Mouse (Mus musculus) MEL (cell line): Measurements from ENCODE around the gene Nfe2l2. TPM values are rescaled to one million over a fixed set of nuclear protein-coding genes. Genes with fewer than 3 reads are reported as not detected.

Experiments
- DNase-seq: peaks from one replicate; pipeline ENCODE4 v3.0.0; 2011; ENCODE audit warnings: low read depth, low spot score
- H3K27ac ChIP-seq: 2 replicates; pipeline ENCODE4 v1.5.1; 2012; ENCODE audit warnings: low read depth, mild to moderate bottlenecking, control low read depth, low read length, moderate library complexity; ENCODE audit not compliant: control insufficient read depth
- H3K27me3 ChIP-seq, 2 experiments: fragments of 150-350 bp in 1 of 2; sonication (generic) in 1 of 2; 2 replicates each; pipeline ENCODE4 v1.6.1; 2012; ENCODE audit warnings: low read length in 2 of 2, mild to moderate bottlenecking in 2 of 2, improper control_type of control experiment in 1 of 2, moderate library complexity in 1 of 2; ENCODE audit not compliant: insufficient read depth in 2 of 2, control insufficient read depth in 1 of 2
- H3K36me3 ChIP-seq, 2 experiments: 2 replicates each; pipeline ENCODE4 v1.6.1; 2012 to 2014; ENCODE audit warnings: low read length in 2 of 2, improper control_type of control experiment in 1 of 2, inconsistent platforms in 1 of 2, mild to moderate bottlenecking in 1 of 2; ENCODE audit not compliant: insufficient read depth in 2 of 2, control insufficient read depth in 1 of 2
- H3K4me1 ChIP-seq, 2 experiments: fragments of 150-350 bp in 1 of 2; sonication (generic) in 1 of 2; 2 replicates each; pipeline ENCODE4 v1.6.1; 2012; ENCODE audit warnings: low read length in 2 of 2, improper control_type of control experiment in 1 of 2, mild to moderate bottlenecking in 1 of 2; ENCODE audit not compliant: insufficient read depth in 2 of 2, control insufficient read depth in 1 of 2
- H3K4me3 ChIP-seq, 2 experiments: fragments of 150-350 bp in 1 of 2; sonication (generic) in 1 of 2; 2 replicates each; pipeline ENCODE4 v1.5.1; 2012; ENCODE audit warnings: low read depth in 2 of 2, low read length in 2 of 2, mild to moderate bottlenecking in 2 of 2, moderate library complexity in 2 of 2, control low read depth in 1 of 2, improper control_type of control experiment in 1 of 2; ENCODE audit not compliant: control insufficient read depth in 1 of 2, insufficient read depth in 1 of 2
- H3K79me2 ChIP-seq: 2 replicates; pipeline ENCODE4 v1.6.1; 2012; ENCODE audit warnings: mild to moderate bottlenecking, low read length, moderate library complexity; ENCODE audit not compliant: control insufficient read depth, poor library complexity, insufficient read depth
- H3K9ac ChIP-seq: 2 replicates; pipeline ENCODE4 v1.6.1; 2012; ENCODE audit warnings: low read depth, mild to moderate bottlenecking, control low read depth, low read length, moderate library complexity; ENCODE audit not compliant: control insufficient read depth, poor library complexity, severe bottlenecking
- H3K9me3 ChIP-seq: fragments of 150-350 bp; sonication (generic); replicated peaks from 2 replicates; pipeline ENCODE4 v1.6.1; 2012; ENCODE audit warnings: mild to moderate bottlenecking, low read length, improper control_type of control experiment, moderate library complexity; ENCODE audit not compliant: insufficient read depth
- BHLHE40 ChIP-seq: IDR thresholded peaks from 2 replicates; pipeline ENCODE4 v1.6.1; 2012; ENCODE audit warnings: low read depth, mild to moderate bottlenecking, inconsistent platforms, low read length, improper control_type of control experiment, borderline replicate concordance
- CHD1 ChIP-seq: IDR thresholded peaks from 2 replicates; pipeline ENCODE4 v1.6.1; 2012; ENCODE audit warnings: low read depth, mild to moderate bottlenecking, inconsistent platforms, low read length, improper control_type of control experiment
- CHD2 ChIP-seq: IDR thresholded peaks from 2 replicates; pipeline ENCODE4 v1.6.1; 2011; ENCODE audit warnings: low read length, improper control_type of control experiment
- CTCF ChIP-seq, 3 experiments: IDR thresholded peaks in 2 of 3; conservative IDR thresholded peaks in 1 of 3; 2 replicates each; pipeline ENCODE4 v1.5.1; 2011 to 2012; ENCODE audit warnings: low read length in 3 of 3, low read depth in 2 of 3, mild to moderate bottlenecking in 2 of 3, improper control_type of control experiment in 1 of 3, inconsistent platforms in 1 of 3, mixed read lengths in 1 of 3, moderate library complexity in 1 of 3; ENCODE audit not compliant: control insufficient read depth in 1 of 3, insufficient read depth in 1 of 3, poor library complexity in 1 of 3, severe bottlenecking in 1 of 3
- E2F4 ChIP-seq: IDR thresholded peaks from 2 replicates; pipeline ENCODE4 v1.6.1; 2011; ENCODE audit warnings: low read depth, low read length, improper control_type of control experiment, borderline replicate concordance
- ELF1 ChIP-seq: IDR thresholded peaks from 2 replicates; pipeline ENCODE4 v1.6.1; 2014; ENCODE audit warnings: low read depth, mild to moderate bottlenecking, inconsistent platforms, low read length, improper control_type of control experiment, moderate library complexity
- EP300 ChIP-seq, 2 experiments: IDR thresholded peaks; 2 replicates each; pipeline ENCODE4 v1.6.1; 2011; ENCODE audit warnings: improper control_type of control experiment in 2 of 2, low read length in 2 of 2, low read depth in 1 of 2, mild to moderate bottlenecking in 1 of 2
- ETS1 ChIP-seq: IDR thresholded peaks from 2 replicates; pipeline ENCODE4 v1.6.1; 2012; ENCODE audit warnings: low read depth, mild to moderate bottlenecking, inconsistent platforms, low read length, improper control_type of control experiment, moderate library complexity
- GABPA ChIP-seq: IDR thresholded peaks from 2 replicates; pipeline ENCODE4 v1.6.1; 2012; ENCODE audit warnings: low read depth, mild to moderate bottlenecking, inconsistent platforms, low read length, improper control_type of control experiment, moderate library complexity
- GATA1 ChIP-seq: IDR thresholded peaks from 2 replicates; pipeline ENCODE4 v1.6.1; 2011; ENCODE audit warnings: low read depth, low read length, improper control_type of control experiment
- JUND ChIP-seq: IDR thresholded peaks from 2 replicates; pipeline ENCODE4 v1.6.1; 2011; ENCODE audit warnings: low read depth, mild to moderate bottlenecking, improper control_type of control experiment, low read length
- KAT2A ChIP-seq: conservative IDR thresholded peaks from 2 replicates; pipeline ENCODE4 v1.6.1; 2012; ENCODE audit warnings: low read depth, low read length, improper control_type of control experiment, inconsistent platforms
- MAFK ChIP-seq: IDR thresholded peaks from 2 replicates; pipeline ENCODE4 v1.6.1; 2011; ENCODE audit warnings: low read depth, mild to moderate bottlenecking, low read length, improper control_type of control experiment, borderline replicate concordance
- MAX ChIP-seq: IDR thresholded peaks from 2 replicates; pipeline ENCODE4 v1.6.1; 2011; ENCODE audit warnings: low read length, improper control_type of control experiment
- MEF2A ChIP-seq: IDR thresholded peaks from 2 replicates; pipeline ENCODE4 v1.6.1; 2014; ENCODE audit warnings: low read depth, mild to moderate bottlenecking, inconsistent platforms, low read length, improper control_type of control experiment; ENCODE audit not compliant: poor library complexity, insufficient replicate concordance, severe bottlenecking; ENCODE audit errors: extremely low read depth
- NELFE ChIP-seq: IDR thresholded peaks from 2 replicates; pipeline ENCODE4 v1.6.1; 2011; ENCODE audit warnings: low read depth, low read length, improper control_type of control experiment
- POLR2A ChIP-seq, 2 experiments: IDR thresholded peaks; 2 replicates each; pipeline ENCODE4 v1.6.1; 2011 to 2012; ENCODE audit warnings: low read length in 2 of 2, mild to moderate bottlenecking in 2 of 2, control low read depth in 1 of 2, improper control_type of control experiment in 1 of 2, low read depth in 1 of 2, moderate library complexity in 1 of 2; ENCODE audit not compliant: control insufficient read depth in 1 of 2, insufficient read depth in 1 of 2, poor library complexity in 1 of 2
- POLR2AphosphoS2 ChIP-seq: IDR thresholded peaks from 2 replicates; pipeline ENCODE4 v1.6.1; 2011; ENCODE audit warnings: low read length, improper control_type of control experiment
- POLR2AphosphoS5 ChIP-seq: IDR thresholded peaks from 2 replicates; pipeline ENCODE4 v1.6.1; 2012; ENCODE audit warnings: low read depth, borderline replicate concordance, mild to moderate bottlenecking, inconsistent platforms, low read length, moderate library complexity, mixed read lengths
- RAD21 ChIP-seq: IDR thresholded peaks from 2 replicates; pipeline ENCODE4 v1.6.1; 2011; ENCODE audit warnings: mild to moderate bottlenecking, low read depth, low read length, improper control_type of control experiment
- RCOR1 ChIP-seq: IDR thresholded peaks from 2 replicates; pipeline ENCODE4 v1.6.1; 2012; ENCODE audit warnings: low read depth, mild to moderate bottlenecking, inconsistent platforms, low read length, improper control_type of control experiment
- SIN3A ChIP-seq: IDR thresholded peaks from 2 replicates; pipeline ENCODE4 v1.6.1; 2012; ENCODE audit warnings: low read length, improper control_type of control experiment, inconsistent platforms
- TAL1 ChIP-seq: IDR thresholded peaks from 2 replicates; pipeline ENCODE4 v1.6.1; 2012; ENCODE audit warnings: mild to moderate bottlenecking, inconsistent platforms, low read length, moderate library complexity, mixed read lengths
- TBP ChIP-seq: IDR thresholded peaks from 2 replicates; pipeline ENCODE4 v1.8.0; 2011; ENCODE audit warnings: low read depth, low read length, improper control_type of control experiment
- TCF12 ChIP-seq: IDR thresholded peaks from 2 replicates; pipeline ENCODE4 v1.6.1; 2014; ENCODE audit warnings: low read depth, mild to moderate bottlenecking, inconsistent platforms, low read length, improper control_type of control experiment, moderate library complexity
- USF1 ChIP-seq: IDR thresholded peaks from 2 replicates; pipeline ENCODE4 v1.6.1; 2014; ENCODE audit warnings: low read depth, mild to moderate bottlenecking, inconsistent platforms, low read length, improper control_type of control experiment, moderate library complexity
- USF2 ChIP-seq, 2 experiments: IDR thresholded peaks; 2 replicates each; pipeline ENCODE4 v1.6.1; 2011 to 2012; ENCODE audit warnings: improper control_type of control experiment in 2 of 2, low read length in 2 of 2, borderline replicate concordance in 1 of 2, inconsistent platforms in 1 of 2, low read depth in 1 of 2, mild to moderate bottlenecking in 1 of 2; ENCODE audit not compliant: insufficient read depth in 1 of 2
- ZC3H11A ChIP-seq: IDR thresholded peaks from 2 replicates; pipeline ENCODE4 v1.6.1; 2012; ENCODE audit warnings: low read depth, mild to moderate bottlenecking, inconsistent platforms, low read length, improper control_type of control experiment
- ZKSCAN1 ChIP-seq: IDR thresholded peaks from 2 replicates; pipeline ENCODE4 v1.6.1; 2012; ENCODE audit warnings: low read depth, mild to moderate bottlenecking, inconsistent platforms, low read length, improper control_type of control experiment, moderate library complexity
- ZMIZ1 ChIP-seq: IDR thresholded peaks from 2 replicates; pipeline ENCODE4 v1.6.1; 2012; ENCODE audit warnings: low read depth, mild to moderate bottlenecking, inconsistent platforms, low read length, improper control_type of control experiment, moderate library complexity
- ZNF384 ChIP-seq: IDR thresholded peaks from 2 replicates; pipeline ENCODE4 v1.6.1; 2012; ENCODE audit warnings: low read depth, mild to moderate bottlenecking, inconsistent platforms, low read length, improper control_type of control experiment
- polyA plus RNA-seq, 2 experiments: library from polyadenylated mRNA; stranded (reverse) in 1 of 2; unstranded in 1 of 2; fragments of >175 nt in 1 of 2; fragments of >200 nt in 1 of 2; gene quantifications; 2 replicates each; pipeline versions ENCODE4 v1.2.1 to v1.2.4; 2012; ENCODE audit warnings: low replicate concordance in 2 of 2, low read depth in 1 of 2; ENCODE audit not compliant: insufficient read length in 2 of 2, insufficient read depth in 1 of 2, missing spikeins in 1 of 2
- total RNA-seq: library from RNA; depleted of rRNA; stranded (reverse); fragments of 300-350 nt; gene quantifications from 2 replicates; pipeline ENCODE4 v1.2.3, GENCODE M21; 2012

Gene Nfe2l2
- total and polyA plus RNA-seq, 3 experiments, result 42.1 to 59.1 TPM; not detected in 1

DNA sequence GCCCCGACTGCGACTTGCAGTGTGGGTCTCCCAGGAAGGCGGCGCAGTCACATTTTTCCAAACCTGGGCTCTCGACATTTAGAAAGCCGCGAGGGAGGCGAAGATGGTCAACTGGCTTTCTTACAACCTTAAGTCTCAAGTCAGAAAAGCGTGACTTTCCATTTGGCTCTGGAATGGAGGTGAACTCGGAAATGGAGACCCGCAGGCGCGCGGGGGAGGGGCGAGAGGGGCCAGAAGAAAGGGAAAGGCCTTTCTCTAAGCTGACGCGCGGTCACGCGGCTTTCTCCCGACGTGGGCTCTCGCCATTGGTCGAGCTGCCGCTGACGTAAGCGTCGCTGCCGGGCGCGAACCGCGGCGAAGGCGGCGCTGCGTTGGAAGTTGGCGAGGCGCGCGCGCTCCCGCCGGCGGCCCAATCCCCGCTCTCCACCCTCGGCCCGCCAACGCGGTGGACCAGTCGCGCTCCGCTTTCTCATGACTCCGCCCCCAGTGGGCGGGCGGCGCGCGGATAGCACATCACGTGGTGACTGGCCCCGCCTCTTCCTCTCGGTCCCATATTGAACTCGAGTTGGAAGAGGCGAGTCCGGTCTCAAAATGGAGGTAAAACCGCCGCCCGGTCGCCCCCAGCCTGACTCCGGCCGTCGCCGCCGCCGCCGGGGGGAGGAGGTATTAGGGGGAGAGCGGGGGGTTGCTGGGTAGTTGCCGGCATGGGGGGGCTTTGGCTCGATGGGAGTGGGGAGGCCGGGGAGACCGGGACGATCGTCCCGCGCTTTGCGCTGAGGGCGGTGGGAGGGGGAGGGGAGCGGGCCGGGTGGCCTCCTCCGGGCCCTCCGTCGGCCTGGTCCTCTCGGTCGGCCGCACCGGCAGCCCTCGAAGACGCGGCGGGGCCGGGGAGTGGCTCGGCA lies 45.5 kb downstream of the Nfe2l2 start, which contains the start of gene Hnrnpa3 (continued):
- no peak for TF ChIP-seq EP300 (IDR thresholded peaks at IDR 0.05; ENCODE audit: low read depth in 1 of 2, low read length in 2 of 2)
- TF ChIP-seq ZKSCAN1, result no peak
- TF ChIP-seq GATA1, result no peak
- TF ChIP-seq POLR2AphosphoS2, result peak; percentile 94
- no peak for TF ChIP-seq CHD2

GRCm38 (mm10) chr2:75657907-75658691 lies 46.3 kb downstream of the Nfe2l2 start:
- Histone ChIP-seq H3K4me3 (peak overlapping the region; percentile 70 to 99), H3K79me2 (peaks cover 41% of the 10 kb centered on the region), H3K27ac (peak overlapping the region; percentile 98), H3K9me3 (no peaks in the 10 kb centered on the region), H3K27me3 (no peaks in the 10 kb centered on the region), H3K36me3 (peaks cover 17 to 29% of the 10 kb centered on the region in 2 experiments), H3K4me1 (peaks cover 3 to 13% of the 10 kb centered on the region in 2 experiments; a peak in 3 of 4 replicates), H3K9ac (peak overlapping the region; percentile 100)
- peak; percentile 43 for DNase-seq
- no peak for TF ChIP-seq CTCF (IDR thresholded peaks at IDR 0.05 in 2 of 3, conservative IDR thresholded peaks at IDR 0.05 in 1 of 3; ENCODE audit: control insufficient read depth in 1 of 3, insufficient read depth in 1 of 3, low read depth in 2 of 3, low read length in 3 of 3, poor library complexity in 1 of 3, severe bottlenecking in 1 of 3)
- TF ChIP-seq ZNF384, result no peak
- TF ChIP-seq CHD2, result no peak
- TF ChIP-seq RCOR1, result no peak
- TF ChIP-seq E2F4, result no peak
- no peak; a peak in 1 of 4 replicates for TF ChIP-seq POLR2A (IDR thresholded peaks at IDR 0.05; ENCODE audit: control insufficient read depth in 1 of 2, insufficient read depth in 1 of 2, low read depth in 1 of 2, low read length in 2 of 2, poor library complexity in 1 of 2)
- TF ChIP-seq GABPA, result no peak
- TF ChIP-seq NELFE, result no peak
- TF ChIP-seq MAFK, result no peak
- TF ChIP-seq RAD21, result no peak
- TF ChIP-seq ZKSCAN1, result no peak
- TF ChIP-seq ELF1, result no peak
- TF ChIP-seq BHLHE40, result no peak
- TF ChIP-seq EP300 (IDR thresholded peaks at IDR 0.05; ENCODE audit: low read depth in 1 of 2, low read length in 2 of 2), result no peak
- TF ChIP-seq POLR2AphosphoS5, result no peak
- TF ChIP-seq JUND, result no peak
- TF ChIP-seq KAT2A, result no peak
- TF ChIP-seq ZC3H11A, result no peak
- no peak for TF ChIP-seq MEF2A
- peak; percentile 90 for TF ChIP-seq POLR2AphosphoS2
- no peak for TF ChIP-seq USF2 (IDR thresholded peaks at IDR 0.05; ENCODE audit: borderline replicate concordance in 1 of 2, insufficient read depth in 1 of 2, low read depth in 1 of 2, low read length in 2 of 2)
- no peak for TF ChIP-seq SIN3A
- no peak for TF ChIP-seq TBP
- TF ChIP-seq TAL1, result no peak
- peak; percentile 98 for TF ChIP-seq CHD1
- no peak; the same call in 1 of the 2 replicates for TF ChIP-seq TCF12
- no peak for TF ChIP-seq ETS1
- 0 out of 2 replicates have a peak, but pooled peaks have one; percentile 2 for TF ChIP-seq MAX
- peak; percentile 66; the same call in 1 of the 2 replicates for TF ChIP-seq ZMIZ1
- TF ChIP-seq USF1, result no peak
- TF ChIP-seq GATA1, result no peak
